Mouse (Mus musculus) T-helper 1 cell (primary cell): ENCODE measurements around the gene Dhrs7.

Experiments
- in situ Hi-C: fragments of 300-600 bp; cut with MboI, MseI; formaldehyde crosslinking; loops from one replicate; pipeline ENCODE4 v1.15.1; 2025; ENCODE audit warnings: high pct_unique_total_duplicates

The Dhrs7 gene

DNA sequence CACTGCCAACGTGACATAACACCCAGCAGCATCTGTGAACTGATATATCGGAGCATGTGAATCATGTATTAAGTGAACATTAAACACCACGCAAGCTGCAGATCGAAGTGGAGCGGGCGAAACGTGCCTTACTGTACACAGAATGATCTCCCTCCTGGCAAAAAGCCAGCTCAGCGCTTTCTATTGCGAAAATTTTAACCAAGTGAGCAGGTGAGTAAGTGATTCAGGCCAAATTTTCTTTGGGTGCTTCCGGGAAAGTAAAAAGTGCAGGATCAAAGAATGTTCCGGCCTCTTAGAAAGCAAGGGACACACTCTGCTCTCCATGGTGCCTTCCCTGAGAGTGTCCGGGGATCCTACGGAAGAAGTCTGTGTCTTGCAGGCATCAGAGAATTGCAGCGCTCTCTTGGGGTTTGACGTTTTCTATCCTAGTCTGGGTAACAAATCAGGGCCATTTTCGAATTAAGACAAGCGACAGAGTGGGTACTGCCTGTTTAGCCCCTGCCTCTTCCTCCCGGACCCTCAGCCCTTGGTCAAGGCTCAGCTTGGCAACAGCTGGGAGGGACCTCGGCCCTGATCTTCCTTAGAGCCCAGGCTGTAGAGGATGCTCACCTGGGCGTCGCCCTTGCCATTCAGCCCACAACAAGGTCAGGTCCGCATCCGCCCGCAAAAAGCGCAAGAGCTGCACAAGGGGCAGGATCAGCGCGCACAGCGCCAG lies 532 bp downstream of the Dhrs7 start:
- in situ Hi-C loops: no loop called here

DNA sequence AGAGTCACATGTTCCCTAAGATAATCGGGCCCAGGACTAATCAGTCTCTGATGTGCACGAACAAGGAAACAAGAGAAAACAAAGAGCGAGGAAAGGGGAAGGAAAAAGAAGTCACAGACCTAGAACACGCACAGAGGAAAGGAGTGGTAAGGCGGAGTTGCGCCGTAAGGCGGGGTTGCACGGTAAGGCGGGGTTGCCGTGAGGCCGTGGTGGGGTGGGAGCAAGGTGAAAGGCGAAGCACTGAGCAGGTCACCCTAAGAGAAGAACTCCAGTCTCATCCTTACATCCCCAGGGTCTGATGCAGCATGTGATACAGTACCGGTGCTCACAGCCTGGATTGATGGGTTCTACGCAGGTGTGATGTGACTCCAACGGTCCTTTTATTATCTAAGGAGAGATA lies 8.9 kb downstream of the Dhrs7 start:
- in situ Hi-C loops: no loop called here

DNA sequence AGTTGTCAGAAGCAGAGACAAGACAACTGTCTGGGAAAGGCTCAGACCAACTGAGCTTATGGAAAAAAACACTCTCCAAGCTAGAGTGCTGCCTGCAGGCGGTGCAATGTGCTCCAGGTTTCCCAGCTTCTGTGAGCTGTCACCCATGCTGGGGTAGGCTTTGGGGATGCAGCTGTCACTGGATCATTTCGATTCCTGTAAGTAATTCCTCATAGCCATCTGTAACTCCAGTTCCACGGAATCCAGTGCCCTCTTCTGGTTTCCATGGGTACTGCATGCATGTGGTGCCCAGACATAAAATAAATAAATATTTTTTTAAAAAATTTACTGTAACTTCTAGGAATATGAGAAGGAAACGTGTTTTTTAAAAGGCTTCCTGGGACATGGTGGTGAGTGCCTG lies 10.0 kb downstream of the Dhrs7 start:
- in situ Hi-C loops: loop anchor here (5.0 kb wide), 1 partner anchor 192 kb away; no protein-coding TSS in a partner anchor

DNA sequence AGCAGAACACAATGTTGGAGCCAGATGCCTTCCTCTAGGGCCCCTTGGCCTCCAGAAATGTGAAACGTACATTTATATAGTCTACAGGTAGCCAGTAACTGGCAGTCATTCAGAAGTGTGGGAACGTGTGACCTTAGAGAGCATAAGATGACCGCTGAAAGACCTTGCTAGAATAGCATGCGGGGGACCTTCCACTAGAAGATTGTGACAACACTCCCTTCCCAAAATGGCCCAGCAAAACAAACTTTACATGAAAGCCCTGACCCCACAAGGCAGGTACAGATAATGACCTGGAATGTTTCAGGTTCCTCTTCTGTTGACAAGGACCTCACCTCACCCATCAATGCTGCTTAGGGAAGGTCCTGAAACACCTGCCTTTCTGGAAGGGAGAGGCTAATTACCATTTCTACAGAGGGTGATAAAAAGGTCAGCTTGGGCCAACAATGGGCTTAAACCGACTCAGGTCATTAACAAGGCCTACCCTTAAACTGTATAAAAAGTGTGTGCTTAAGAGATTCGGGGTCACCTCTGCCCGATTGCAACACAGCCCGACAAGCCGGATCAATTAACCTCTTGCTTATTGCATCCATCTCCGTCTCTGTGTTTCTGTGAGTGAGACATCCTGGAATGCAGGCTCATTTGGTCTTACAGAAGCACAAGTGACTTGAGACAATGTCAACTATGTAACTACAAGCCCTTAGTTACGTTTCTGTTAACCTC lies 14.9 kb downstream of the Dhrs7 start, which contains the start of gene Gm4756:
Gene Gm4756, minus strand, starts transcription at position 51 of the 720 bp plus-strand sequence.
- in situ Hi-C loops: loop anchor here (5.0 kb wide), 1 partner anchor 187 kb away; no protein-coding TSS in a partner anchor

DNA sequence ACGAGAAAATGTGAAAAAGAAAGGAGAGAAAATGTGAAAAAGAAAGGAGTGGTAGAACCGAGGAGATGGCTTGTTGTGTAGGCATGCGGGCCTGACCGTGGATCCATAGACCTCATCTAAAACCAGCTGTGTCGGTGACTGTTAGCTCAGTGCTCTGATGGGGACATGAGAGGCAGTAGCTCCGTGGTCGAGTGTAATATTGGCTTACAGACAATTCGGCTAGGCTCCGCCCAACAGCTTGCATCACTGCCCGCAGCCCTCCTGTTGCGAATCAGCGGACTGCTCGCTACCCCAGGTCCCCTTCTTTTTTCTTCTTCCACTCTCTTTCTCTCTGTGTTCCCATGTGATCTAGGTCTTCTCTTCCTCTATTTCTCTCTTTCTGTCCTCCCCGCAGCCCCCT lies 15.8 kb downstream of the Dhrs7 start:
- in situ Hi-C loops: no loop called here

DNA sequence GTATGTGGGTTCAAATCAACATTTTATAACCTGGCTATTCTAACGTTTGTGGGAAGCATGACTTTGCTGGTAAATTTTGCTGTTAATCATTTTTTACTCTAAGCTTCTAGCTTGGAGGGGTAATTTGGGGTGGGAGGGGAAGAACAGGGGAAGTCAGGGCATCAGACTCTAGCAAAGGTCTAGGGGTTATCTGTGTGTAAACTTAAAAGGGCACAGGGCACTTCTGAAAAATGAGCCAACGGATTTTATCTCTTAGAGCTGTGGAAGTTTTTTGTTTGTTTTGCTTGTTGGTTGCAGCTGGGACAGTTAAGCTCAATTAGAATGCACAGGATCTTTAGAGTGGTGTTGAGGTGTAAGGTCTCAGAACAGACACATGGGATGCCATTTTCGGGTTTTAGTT lies 26.7 kb downstream of the Dhrs7 start:
- in situ Hi-C loops: no loop called here

DNA sequence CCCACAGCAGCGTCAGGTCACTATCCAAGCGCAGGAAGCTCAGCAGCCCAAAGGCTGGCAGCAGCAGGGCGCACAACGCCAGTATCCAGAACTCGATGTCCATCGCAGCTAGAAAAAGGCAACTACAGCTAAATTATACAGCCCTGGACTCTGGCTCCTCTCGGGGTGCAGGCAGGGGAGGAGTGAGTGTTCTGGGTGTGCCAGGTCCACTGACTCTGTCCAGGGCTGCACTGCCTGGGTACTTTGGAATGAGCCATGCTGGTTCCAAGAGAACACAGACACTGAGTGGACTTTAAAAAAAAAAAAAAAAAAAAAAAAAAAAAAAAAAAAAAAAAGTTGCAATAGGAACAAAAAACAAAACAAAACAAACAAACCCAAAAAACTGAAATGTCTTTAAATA lies 36.0 kb downstream of the Dhrs7 start:
- in situ Hi-C loops: no loop called here

DNA sequence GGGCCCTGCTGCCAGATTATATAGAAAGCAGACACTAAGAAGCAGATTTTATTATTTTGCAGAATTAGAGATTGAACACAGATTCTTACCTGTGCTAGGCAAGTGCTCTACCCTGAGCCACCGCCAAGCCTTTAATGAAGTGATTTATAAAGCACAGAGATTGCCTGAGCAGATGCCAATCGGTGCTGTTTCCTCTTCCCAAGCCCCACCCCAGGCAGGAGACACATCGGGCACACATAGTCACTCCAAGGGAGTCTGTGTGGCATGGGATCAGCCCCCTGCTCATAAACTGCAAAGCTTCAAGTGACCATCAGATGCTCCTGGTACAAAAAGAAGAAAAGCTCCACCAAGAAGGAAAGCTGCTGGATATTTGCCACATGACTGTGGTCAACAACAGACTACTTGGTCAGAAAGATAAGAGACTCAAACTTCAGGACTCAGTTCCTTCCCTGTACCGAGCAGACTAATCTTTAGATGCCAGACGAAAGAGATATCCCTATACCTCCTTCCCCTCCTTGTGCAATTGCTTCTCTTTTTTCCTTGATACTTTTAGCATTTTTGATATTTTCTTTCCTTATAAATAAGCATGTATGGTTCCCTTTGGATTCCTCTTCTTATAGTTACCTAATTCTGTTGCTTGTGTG lies 41.7 kb downstream of the Dhrs7 start:
- in situ Hi-C loops: no loop called here

DNA sequence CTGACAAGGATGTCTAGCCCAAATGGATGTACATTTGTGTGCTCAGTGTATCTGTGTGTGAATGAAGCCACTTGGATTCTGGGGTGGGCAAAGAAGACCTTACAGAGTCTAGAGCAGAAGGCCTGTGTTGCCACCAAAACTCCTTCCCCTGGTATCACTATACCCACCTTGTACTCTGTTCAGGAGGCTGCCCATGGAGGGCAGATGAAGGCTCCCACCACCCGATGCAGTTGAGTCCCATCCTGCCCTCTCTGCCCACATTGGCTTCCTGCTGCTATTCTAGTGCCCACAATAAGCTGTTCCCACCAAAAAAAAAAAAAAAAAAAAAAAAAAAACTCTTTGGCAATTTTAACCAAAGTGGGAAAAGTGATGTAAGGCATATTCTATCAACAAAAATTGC lies 43.3 kb downstream of the Dhrs7 start:
- in situ Hi-C loops: no loop called here

DNA sequence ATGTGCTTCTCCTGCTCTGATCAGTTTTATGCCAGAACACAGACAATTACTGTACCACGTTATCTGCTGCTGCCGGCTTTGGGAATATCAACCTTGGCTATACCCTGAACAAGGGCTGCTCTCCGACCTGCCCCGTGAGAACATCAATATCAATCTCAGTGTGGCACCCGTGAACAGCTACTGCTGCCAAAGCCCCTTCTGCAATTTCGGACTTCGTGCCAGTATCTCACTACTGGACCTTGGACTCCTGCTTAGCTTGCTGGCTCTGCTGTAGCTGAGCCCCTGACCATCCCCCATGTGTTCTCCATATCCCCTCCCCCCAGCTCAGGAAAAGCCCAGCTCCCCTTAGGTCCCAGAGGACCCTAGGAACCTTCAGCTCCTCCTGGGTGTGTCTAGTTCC lies 43.9 kb downstream of the Dhrs7 start:
- in situ Hi-C loops: no loop called here

DNA sequence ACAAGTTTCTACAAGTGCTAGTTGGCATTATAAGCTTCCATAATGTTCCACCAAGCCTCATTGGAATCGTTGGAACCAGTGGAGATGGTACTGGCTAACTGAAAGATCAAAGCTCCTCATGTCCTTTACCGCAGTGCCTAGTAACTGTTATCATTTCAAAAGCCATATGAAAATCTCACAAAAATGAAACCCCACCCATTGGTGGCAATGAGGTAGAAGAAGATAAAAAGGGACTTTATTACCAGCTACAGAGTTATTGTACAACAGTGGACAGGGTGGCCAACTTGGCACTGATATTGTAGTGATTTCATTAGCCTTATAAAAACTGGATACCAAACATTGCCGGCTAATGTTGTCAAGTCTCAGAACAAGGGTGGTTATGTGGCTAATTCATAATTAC lies 52.7 kb downstream of the Dhrs7 start:
- in situ Hi-C loops: no loop called here
